Mouse (Mus musculus) heart, embryonic 13.5 days (tissue): ENCODE measurements around the gene Slc44a5. TPM values are rescaled to one million over a fixed set of nuclear protein-coding genes. Genes with fewer than 3 reads are reported as not detected.

ENCODE experiments used
- ATAC-seq: fragments of 200-750 bp; cut with Nextera tagmentation; 2 replicates; pipeline ENCODE4 v1.8.0; 2017; ENCODE audit warnings: moderate TSS enrichment; ENCODE audit not compliant: insufficient number of reproducible peaks, low FRiP score, low TSS enrichment; ENCODE audit errors: extremely low read depth
- H3K27ac ChIP-seq: fragments of 300-500 bp; sonication (generic); replicated peaks from 2 replicates; pipeline ENCODE4 v1.5.1; 2015; ENCODE audit warnings: moderate library complexity, mild to moderate bottlenecking, inconsistent platforms
- H3K27me3 ChIP-seq: fragments of 300-500 bp; sonication (generic); replicated peaks from 2 replicates; pipeline ENCODE4 v1.6.1; 2015; ENCODE audit warnings: mild to moderate bottlenecking, inconsistent platforms
- H3K36me3 ChIP-seq: fragments of 300-500 bp; sonication (generic); 2 replicates; pipeline ENCODE4 v1.6.1; 2015; ENCODE audit warnings: mild to moderate bottlenecking, inconsistent platforms
- H3K4me1 ChIP-seq: fragments of 300-500 bp; sonication (generic); 2 replicates; pipeline ENCODE4 v1.6.1; 2015; ENCODE audit warnings: inconsistent platforms
- H3K4me2 ChIP-seq: fragments of 300-500 bp; sonication (generic); 2 replicates; pipeline ENCODE4 v1.6.1; 2015; ENCODE audit warnings: inconsistent platforms, mild to moderate bottlenecking, moderate library complexity
- H3K4me3 ChIP-seq: fragments of 300-500 bp; sonication (generic); 2 replicates; pipeline ENCODE4 v1.5.1; 2015; ENCODE audit warnings: moderate library complexity, mild to moderate bottlenecking, inconsistent platforms
- H3K9ac ChIP-seq: fragments of 300-500 bp; sonication (generic); 2 replicates; pipeline ENCODE4 v1.6.1; 2015; ENCODE audit warnings: inconsistent platforms, mild to moderate bottlenecking, moderate library complexity
- H3K9me3 ChIP-seq: fragments of 300-500 bp; sonication (generic); 2 replicates; pipeline ENCODE4 v1.6.1; 2016; ENCODE audit warnings: inconsistent platforms
- WGBS: fragments of 180-500 bp; shearing (Covaris S2); methylation state at CpG from one replicate; pipeline ENCODE4 v1.1.7; 2015; ENCODE audit warnings: mixed read lengths; 5-methylcytosine and 5-hydroxymethylcytosine counted together
- polyA plus RNA-seq: library from polyadenylated mRNA; unstranded; fragments of >200 nt; fragmentation: Nextera tagmentation; extraction: Ambion mirVana; gene quantifications from 2 replicates; pipeline ENCODE4 v1.2.1, GENCODE M21; 2015

The Slc44a5 gene
- polyA plus RNA-seq, 1 experiment from 2014 or later, result 0.76 TPM

- H3K27ac ChIP-seq, result no peak overlapping the region
- 11% methylated on average over 19 of the region's 21 CpGs for WGBS
- no peak for ATAC-seq
- no peaks in the 10 kb centered on the region for H3K36me3 ChIP-seq
- peak overlapping the region; percentile 86 for H3K9ac ChIP-seq
- peak overlapping the region; percentile 63 for H3K4me3 ChIP-seq
- peaks cover 62% of the 10 kb centered on the region for H3K27me3 ChIP-seq
- H3K9me3 ChIP-seq, result no peaks in the 10 kb centered on the region
- H3K4me2 ChIP-seq, result peak overlapping the region; percentile 85
- peaks cover 15% of the 10 kb centered on the region for H3K4me1 ChIP-seq
Measured at GRCm38 (mm10) chr3:153973949-153974760, 919 bp downstream of the Slc44a5 start.

GRCm38 (mm10) chr3:153975060-153975459 is 1.8 kb downstream of the Slc44a5 start:
- no peak overlapping the region for H3K4me2 ChIP-seq
- 16% methylated on average over 6 of the region's 6 CpGs for WGBS
- H3K4me3 ChIP-seq, result no peak overlapping the region
- no peak overlapping the region for H3K27ac ChIP-seq
- H3K27me3 ChIP-seq, result peaks cover 62% of the 10 kb centered on the region
- no peak for ATAC-seq
- H3K4me1 ChIP-seq, result peaks cover 15% of the 10 kb centered on the region
- H3K9me3 ChIP-seq, result no peaks in the 10 kb centered on the region
- no peaks in the 10 kb centered on the region for H3K36me3 ChIP-seq
- no peak overlapping the region for H3K9ac ChIP-seq

- Histone ChIP-seq H3K4me3 (no peak overlapping the region), H3K9me3 (no peaks in the 10 kb centered on the region), H3K4me2 (no peak overlapping the region), H3K36me3 (no peaks in the 10 kb centered on the region), H3K9ac (no peak overlapping the region), H3K4me1 (peaks cover 15% of the 10 kb centered on the region), H3K27me3 (peaks cover 57% of the 10 kb centered on the region), H3K27ac (no peak overlapping the region)
- no peak for ATAC-seq
- 75% methylated on average over 7 of the region's 7 CpGs for WGBS
Measured at GRCm38 (mm10) chr3:153975791-153976190, 2.6 kb downstream of the Slc44a5 start.

- WGBS, result 59% methylated on average over 2 of the region's 2 CpGs
- Histone ChIP-seq H3K27ac (no peak overlapping the region), H3K4me1 (no peaks in the 10 kb centered on the region), H3K4me2 (no peak overlapping the region), H3K9ac (no peak overlapping the region), H3K27me3 (peaks cover 16% of the 10 kb centered on the region), H3K9me3 (no peaks in the 10 kb centered on the region), H3K36me3 (no peaks in the 10 kb centered on the region), H3K4me3 (no peak overlapping the region)
- no peak for ATAC-seq
Measured at GRCm38 (mm10) chr3:153980611-153981010, 7.4 kb downstream of the Slc44a5 start.

GRCm38 (mm10) chr3:153984428-153985340 is 11.4 kb downstream of the Slc44a5 start:
- no peaks in the 10 kb centered on the region for H3K4me1 ChIP-seq
- H3K4me2 ChIP-seq, result peak overlapping the region; percentile 38
- no peak for ATAC-seq
- no peak overlapping the region for H3K27ac ChIP-seq
- H3K27me3 ChIP-seq, result no peaks in the 10 kb centered on the region
- H3K9ac ChIP-seq, result no peak overlapping the region
- no peak overlapping the region for H3K4me3 ChIP-seq
- H3K36me3 ChIP-seq, result no peaks in the 10 kb centered on the region
- 53% methylated on average over 10 of the region's 10 CpGs for WGBS
- H3K9me3 ChIP-seq, result no peaks in the 10 kb centered on the region

GRCm38 (mm10) chr3:153999797-154000528 is 26.7 kb downstream of the Slc44a5 start:
- Histone ChIP-seq H3K36me3 (no peaks in the 10 kb centered on the region), H3K9ac (no peak overlapping the region), H3K4me2 (no peak overlapping the region), H3K27me3 (no peaks in the 10 kb centered on the region), H3K27ac (no peak overlapping the region), H3K4me3 (no peak overlapping the region), H3K9me3 (no peaks in the 10 kb centered on the region), H3K4me1 (no peaks in the 10 kb centered on the region)
- 87% methylated on average over 5 of the region's 5 CpGs for WGBS
- ATAC-seq, result peak; percentile 37; the same call in 1 of the 2 replicates

- H3K36me3 ChIP-seq, result no peaks in the 10 kb centered on the region
- no peak overlapping the region for H3K27ac ChIP-seq
- no peak for ATAC-seq
- no peak overlapping the region for H3K4me3 ChIP-seq
- no peaks in the 10 kb centered on the region for H3K9me3 ChIP-seq
- no peaks in the 10 kb centered on the region for H3K27me3 ChIP-seq
- H3K4me2 ChIP-seq, result no peak overlapping the region
- no peak overlapping the region for H3K9ac ChIP-seq
- WGBS, result 73% methylated on average over 5 of the region's 5 CpGs
- H3K4me1 ChIP-seq, result no peaks in the 10 kb centered on the region
Measured at GRCm38 (mm10) chr3:154001348-154001747, 28.1 kb downstream of the Slc44a5 start.

- 74% methylated on average over 4 of the region's 4 CpGs for WGBS
- Histone ChIP-seq H3K27me3 (no peaks in the 10 kb centered on the region), H3K9me3 (no peaks in the 10 kb centered on the region), H3K4me1 (no peaks in the 10 kb centered on the region), H3K36me3 (no peaks in the 10 kb centered on the region), H3K27ac (no peak overlapping the region), H3K4me2 (no peak overlapping the region), H3K9ac (no peak overlapping the region), H3K4me3 (no peak overlapping the region)
- no peak for ATAC-seq
Measured at GRCm38 (mm10) chr3:154046876-154047275, 73.6 kb downstream of the Slc44a5 start.

- ATAC-seq, result no peak; the same call in 1 of the 2 replicates
- Histone ChIP-seq H3K4me2 (no peak overlapping the region), H3K27me3 (no peaks in the 10 kb centered on the region), H3K27ac (no peak overlapping the region), H3K4me3 (no peak overlapping the region), H3K36me3 (no peaks in the 10 kb centered on the region), H3K9me3 (no peaks in the 10 kb centered on the region), H3K9ac (no peak overlapping the region), H3K4me1 (peaks cover 14% of the 10 kb centered on the region)
- 39% methylated on average over 7 of the region's 7 CpGs for WGBS
Measured at GRCm38 (mm10) chr3:154053331-154053730, 80.1 kb downstream of the Slc44a5 start.

- no peak overlapping the region for H3K27ac ChIP-seq
- H3K9me3 ChIP-seq, result no peaks in the 10 kb centered on the region
- 28% methylated on average over 2 of the region's 2 CpGs for WGBS
- H3K4me1 ChIP-seq, result peaks cover 16% of the 10 kb centered on the region
- no peak overlapping the region for H3K4me3 ChIP-seq
- no peak overlapping the region for H3K9ac ChIP-seq
- no peak for ATAC-seq
- no peaks in the 10 kb centered on the region for H3K27me3 ChIP-seq
- no peak overlapping the region for H3K4me2 ChIP-seq
- no peaks in the 10 kb centered on the region for H3K36me3 ChIP-seq
Measured at GRCm38 (mm10) chr3:154057464-154057863, 84.2 kb downstream of the Slc44a5 start.

- Histone ChIP-seq H3K27me3 (no peaks in the 10 kb centered on the region), H3K4me3 (no peak overlapping the region), H3K4me1 (peaks cover 13% of the 10 kb centered on the region), H3K9me3 (no peaks in the 10 kb centered on the region), H3K27ac (no peak overlapping the region), H3K36me3 (no peaks in the 10 kb centered on the region), H3K9ac (no peak overlapping the region), H3K4me2 (no peak overlapping the region)
- no peak for ATAC-seq
- 32% methylated on average over 5 of the region's 5 CpGs for WGBS
Measured at GRCm38 (mm10) chr3:154058200-154058599, 85.0 kb downstream of the Slc44a5 start.
